Mouse (Mus musculus) heart, embryonic 15.5 days (tissue): ENCODE results near the gene Phgr1. TPM values are rescaled to one million over a fixed set of nuclear protein-coding genes. Genes with fewer than 3 reads are reported as not detected.

Source experiments
- ATAC-seq: fragments of 200-750 bp; cut with Nextera tagmentation; replicated peaks from 2 replicates; pipeline ENCODE4 v1.8.0; 2017; ENCODE audit warnings: low read depth, moderate TSS enrichment; ENCODE audit not compliant: insufficient number of reproducible peaks, insufficient read depth, low FRiP score
- H3K27ac ChIP-seq: fragments of 300-500 bp; sonication (generic); 2 replicates; pipeline ENCODE4 v1.5.1; 2015; ENCODE audit warnings: mild to moderate bottlenecking, inconsistent platforms
- H3K27me3 ChIP-seq: fragments of 300-500 bp; sonication (generic); 2 replicates; pipeline ENCODE4 v1.6.1; 2015; ENCODE audit warnings: inconsistent platforms
- H3K36me3 ChIP-seq: fragments of 300-500 bp; sonication (generic); 2 replicates; pipeline ENCODE4 v1.6.1; 2015; ENCODE audit warnings: mild to moderate bottlenecking, inconsistent platforms
- H3K4me1 ChIP-seq: fragments of 300-500 bp; sonication (generic); replicated peaks from 2 replicates; pipeline ENCODE4 v1.6.1; 2015; ENCODE audit warnings: inconsistent platforms
- H3K4me2 ChIP-seq: fragments of 300-500 bp; sonication (generic); 2 replicates; pipeline ENCODE4 v1.6.1; 2015; ENCODE audit warnings: inconsistent platforms, mild to moderate bottlenecking, moderate library complexity
- H3K4me3 ChIP-seq: fragments of 300-500 bp; sonication (generic); 2 replicates; pipeline ENCODE4 v1.5.1; 2015; ENCODE audit warnings: mild to moderate bottlenecking, inconsistent platforms
- H3K9ac ChIP-seq: fragments of 300-500 bp; sonication (generic); 2 replicates; pipeline ENCODE4 v1.6.1; 2015; ENCODE audit warnings: mild to moderate bottlenecking, inconsistent platforms
- H3K9me3 ChIP-seq: fragments of 300-500 bp; sonication (generic); replicated peaks from 2 replicates; pipeline ENCODE4 v1.6.1; 2016; ENCODE audit warnings: inconsistent platforms
- WGBS: fragments of 180-500 bp; shearing (Covaris S2); methylation state at CpG from one replicate; pipeline ENCODE4 v1.1.7; 2015; ENCODE audit warnings: mixed read lengths; 5-methylcytosine and 5-hydroxymethylcytosine counted together
- polyA plus RNA-seq: library from polyadenylated mRNA; unstranded; fragments of >200 nt; fragmentation: Nextera tagmentation; extraction: Ambion mirVana; gene quantifications from 2 replicates; pipeline ENCODE4 v1.2.1, GENCODE M21; 2015

Gene Phgr1
- polyA plus RNA-seq, 1 experiment from 2014 or later: not detected

DNA sequence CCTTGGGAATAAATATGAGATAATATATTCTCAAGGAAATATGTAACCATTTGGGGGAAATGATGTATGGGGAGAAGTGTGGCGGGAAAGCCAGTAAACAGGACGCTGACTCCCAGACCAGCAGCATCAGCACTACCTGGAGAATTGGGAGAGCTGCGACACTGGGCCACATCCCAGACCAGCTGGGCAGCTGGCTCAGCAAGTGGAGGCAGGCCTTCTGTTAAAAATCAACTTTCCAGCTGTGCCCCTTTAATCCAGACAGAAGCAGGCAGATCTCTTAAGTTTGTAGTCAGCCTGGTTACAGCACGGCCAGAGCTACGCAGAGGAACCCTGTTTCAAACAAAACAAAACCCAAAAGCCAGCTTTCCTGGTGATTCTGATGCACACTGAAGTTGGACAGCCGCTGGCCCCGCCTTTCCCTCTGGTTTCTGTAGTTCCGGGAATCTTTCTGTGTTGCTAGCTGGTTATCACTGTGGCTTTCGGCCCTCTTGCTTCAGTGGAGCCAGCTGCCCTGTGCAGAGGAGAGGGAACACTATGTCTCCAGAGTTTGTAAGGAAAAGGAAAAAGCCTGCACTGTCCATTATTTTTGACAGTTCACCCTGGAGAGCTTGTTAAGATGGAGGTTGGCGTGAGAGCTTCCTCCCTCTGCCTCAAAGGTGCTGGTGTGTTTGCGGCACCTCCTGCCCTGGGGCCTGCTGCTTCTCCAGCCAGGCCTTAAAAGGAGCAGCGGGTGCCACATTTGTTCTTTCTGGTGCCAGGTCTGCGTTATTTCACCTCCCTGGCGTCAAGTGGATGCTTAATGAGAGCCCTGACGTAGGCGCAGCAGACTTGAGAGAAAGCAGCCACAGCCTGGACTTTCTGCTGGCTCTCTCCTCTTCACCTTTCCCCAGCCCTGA lies 20.4 kb upstream of the Phgr1 start:
- peaks cover 63% of the 10 kb centered on the region for H3K4me1 ChIP-seq
- H3K27ac ChIP-seq: peak overlapping the region; percentile 93
- H3K4me3 ChIP-seq: no peak overlapping the region
- peak overlapping the region; percentile 19 for H3K4me2 ChIP-seq
- H3K9me3 ChIP-seq: no peaks in the 10 kb centered on the region
- 45% methylated on average over 16 of the region's 16 CpGs for WGBS
- peak overlapping the region; percentile 32; the same call in 1 of the 2 replicates for H3K9ac ChIP-seq
- H3K27me3 ChIP-seq: no peaks in the 10 kb centered on the region
- peak; percentile 34; the same call in 1 of the 2 replicates for ATAC-seq
- 0 out of 2 replicates have a peak, but pooled peaks cover 7% of the 10 kb centered on the region for H3K36me3 ChIP-seq

GRCm38 (mm10) chr2:118752792-118753108 lies 19.8 kb upstream of the Phgr1 start:
- Histone ChIP-seq H3K27ac (peak overlapping the region; percentile 93), H3K36me3 (0 out of 2 replicates have a peak, but pooled peaks cover 13% of the 10 kb centered on the region), H3K4me3 (no peak overlapping the region), H3K27me3 (0 out of 2 replicates have a peak, but pooled peaks cover 1% of the 10 kb centered on the region), H3K4me2 (no peak overlapping the region), H3K9me3 (no peaks in the 10 kb centered on the region), H3K9ac (0 out of 2 replicates have a peak overlapping the region, but pooled peaks have one; percentile 32), H3K4me1 (peaks cover 57% of the 10 kb centered on the region)
- 0 out of 2 replicates have a peak, but pooled peaks have one; percentile 20 for ATAC-seq
- WGBS: 52% methylated on average over 4 of the region's 4 CpGs

DNA sequence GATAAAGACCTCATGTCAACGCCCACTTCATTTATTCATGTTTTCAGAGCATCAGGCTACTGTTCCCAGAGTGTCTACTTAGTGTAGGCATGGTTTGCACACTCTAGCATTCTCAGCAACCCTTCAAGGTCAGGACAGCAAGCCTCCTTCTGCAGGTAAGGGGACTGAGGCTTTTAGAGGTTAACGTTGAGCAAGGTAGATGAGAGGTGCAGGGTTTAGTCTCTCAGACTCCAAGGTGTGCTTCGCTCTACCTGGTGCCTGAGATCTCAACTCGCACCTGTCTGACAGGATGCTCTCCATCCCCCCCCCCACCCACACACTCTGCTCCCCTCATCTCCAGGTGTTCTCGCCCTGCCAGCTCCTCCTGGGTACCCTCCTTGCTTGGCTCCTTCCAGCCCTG lies 18.4 kb upstream of the Phgr1 start:
- no peak for ATAC-seq
- Histone ChIP-seq H3K36me3 (0 out of 2 replicates have a peak, but pooled peaks cover 16% of the 10 kb centered on the region), H3K4me3 (no peak overlapping the region), H3K9me3 (no peaks in the 10 kb centered on the region), H3K4me2 (no peak overlapping the region), H3K27ac (no peak overlapping the region), H3K27me3 (0 out of 2 replicates have a peak, but pooled peaks cover 6% of the 10 kb centered on the region), H3K4me1 (peaks cover 44% of the 10 kb centered on the region), H3K9ac (no peak overlapping the region)
- WGBS: 86% methylated on average over 5 of the region's 5 CpGs

GRCm38 (mm10) chr2:118755407-118755806 lies 17.2 kb upstream of the Phgr1 start:
- Histone ChIP-seq H3K9me3 (no peaks in the 10 kb centered on the region), H3K27me3 (0 out of 2 replicates have a peak, but pooled peaks cover 6% of the 10 kb centered on the region), H3K4me2 (no peak overlapping the region), H3K36me3 (0 out of 2 replicates have a peak, but pooled peaks cover 11% of the 10 kb centered on the region), H3K27ac (no peak overlapping the region), H3K9ac (no peak overlapping the region), H3K4me3 (no peak overlapping the region), H3K4me1 (peaks cover 42% of the 10 kb centered on the region)
- no peak for ATAC-seq
- WGBS: 77% methylated on average over 6 of the region's 6 CpGs

GRCm38 (mm10) chr2:118756103-118756502 lies 16.5 kb upstream of the Phgr1 start:
- ATAC-seq: no peak
- Histone ChIP-seq H3K4me1 (peaks cover 44% of the 10 kb centered on the region), H3K4me3 (no peak overlapping the region), H3K4me2 (no peak overlapping the region), H3K27ac (no peak overlapping the region), H3K9me3 (no peaks in the 10 kb centered on the region), H3K9ac (no peak overlapping the region), H3K27me3 (0 out of 2 replicates have a peak, but pooled peaks cover 6% of the 10 kb centered on the region), H3K36me3 (0 out of 2 replicates have a peak, but pooled peaks cover 11% of the 10 kb centered on the region)
- WGBS: 67% methylated on average over 4 of the region's 4 CpGs

DNA sequence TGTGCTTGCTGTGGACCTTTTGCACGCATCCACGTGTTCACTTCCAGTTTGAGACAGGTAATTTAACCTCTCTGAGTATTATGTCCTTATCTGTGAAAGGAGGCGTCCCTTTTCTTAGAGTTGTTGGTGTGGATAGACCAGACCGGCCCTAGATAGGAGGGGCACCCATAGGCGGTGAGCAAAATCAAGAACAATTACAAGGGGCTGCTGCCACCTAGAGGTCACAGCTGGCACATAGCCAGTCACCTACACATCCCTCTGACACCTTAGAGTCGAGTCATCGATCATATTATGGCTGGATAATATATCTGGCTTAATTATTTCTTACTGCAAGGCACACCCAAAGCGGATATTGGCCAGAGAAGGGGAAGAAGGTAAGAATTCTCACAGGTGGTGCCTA lies 12.7 kb upstream of the Phgr1 start:
- H3K4me1 ChIP-seq: peaks cover 54% of the 10 kb centered on the region
- no peak overlapping the region for H3K4me2 ChIP-seq
- no peaks in the 10 kb centered on the region for H3K9me3 ChIP-seq
- 0 out of 2 replicates have a peak, but pooled peaks cover 6% of the 10 kb centered on the region for H3K27me3 ChIP-seq
- ATAC-seq: no peak
- H3K9ac ChIP-seq: no peak overlapping the region
- no peak overlapping the region for H3K27ac ChIP-seq
- 12% methylated on average over 8 of the region's 8 CpGs for WGBS
- H3K36me3 ChIP-seq: 0 out of 2 replicates have a peak, but pooled peaks cover 11% of the 10 kb centered on the region
- H3K4me3 ChIP-seq: no peak overlapping the region

GRCm38 (mm10) chr2:118760311-118761025 lies 12.1 kb upstream of the Phgr1 start:
- Histone ChIP-seq H3K27ac (peak overlapping the region; percentile 96), H3K4me3 (no peak overlapping the region), H3K4me2 (no peak overlapping the region), H3K9me3 (no peaks in the 10 kb centered on the region), H3K27me3 (0 out of 2 replicates have a peak, but pooled peaks cover 6% of the 10 kb centered on the region), H3K4me1 (peaks cover 54% of the 10 kb centered on the region), H3K36me3 (0 out of 2 replicates have a peak, but pooled peaks cover 11% of the 10 kb centered on the region), H3K9ac (peak overlapping the region; percentile 18; the same call in 1 of the 2 replicates)
- WGBS: 83% methylated on average over 11 of the region's 11 CpGs
- no peak for ATAC-seq

DNA sequence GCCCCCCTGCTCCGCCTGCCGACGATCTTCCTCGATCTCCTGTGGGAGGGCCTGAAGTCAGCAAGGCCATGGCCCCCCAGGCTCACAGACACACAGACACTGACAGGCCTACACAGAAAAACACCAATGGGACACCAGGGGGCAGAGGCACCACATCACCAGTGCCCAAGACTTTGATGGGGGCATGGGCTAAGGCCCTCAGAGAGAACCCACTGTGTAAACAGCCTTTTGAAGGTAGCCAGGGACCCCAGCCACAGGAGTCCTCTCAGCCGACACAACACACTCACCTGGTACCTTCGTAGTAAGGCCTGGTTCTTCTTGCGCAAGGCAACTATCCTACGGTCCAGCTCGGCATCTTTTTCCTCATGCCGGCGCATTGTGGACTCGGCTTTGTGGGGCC lies 11.2 kb upstream of the Phgr1 start:
- Histone ChIP-seq H3K36me3 (0 out of 2 replicates have a peak, but pooled peaks cover 11% of the 10 kb centered on the region), H3K27ac (peak overlapping the region; percentile 96), H3K27me3 (0 out of 2 replicates have a peak, but pooled peaks cover 6% of the 10 kb centered on the region), H3K4me1 (peaks cover 51% of the 10 kb centered on the region), H3K9ac (0 out of 2 replicates have a peak overlapping the region, but pooled peaks have one; percentile 18), H3K4me2 (peak overlapping the region; percentile 61), H3K9me3 (no peaks in the 10 kb centered on the region), H3K4me3 (peak overlapping the region; percentile 35)
- no peak for ATAC-seq
- 68% methylated on average over 12 of the region's 12 CpGs for WGBS

GRCm38 (mm10) chr2:118761906-118762783 lies 10.4 kb upstream of the Phgr1 start, which contains the start of gene Ccdc9b:
Gene Ccdc9b, minus strand, starts transcription at chr2:118762661.
- Histone ChIP-seq H3K27me3 (0 out of 2 replicates have a peak, but pooled peaks cover 6% of the 10 kb centered on the region), H3K4me1 (peaks cover 54% of the 10 kb centered on the region), H3K27ac (peak within 1 kb of the TSS; percentile 96), H3K4me2 (peak within 1 kb of the TSS; percentile 61), H3K9ac (peak within 1 kb of the TSS; percentile 48), H3K4me3 (peak within 1 kb of the TSS; percentile 35), H3K9me3 (no peaks in the 10 kb centered on the region), H3K36me3 (0 out of 2 replicates have a peak, but pooled peaks cover 10% of the 10 kb centered on the region)
- ATAC-seq: peak; percentile 76
- 3% methylated on average over 29 of the region's 29 CpGs for WGBS

- Histone ChIP-seq H3K4me1 (peaks cover 54% of the 10 kb centered on the region), H3K4me2 (peak overlapping the region; percentile 61), H3K27me3 (0 out of 2 replicates have a peak, but pooled peaks cover 8% of the 10 kb centered on the region), H3K9me3 (no peaks in the 10 kb centered on the region), H3K4me3 (peak overlapping the region; percentile 35; the same call in 1 of the 2 replicates), H3K9ac (peak overlapping the region; percentile 48; the same call in 1 of the 2 replicates), H3K36me3 (0 out of 2 replicates have a peak, but pooled peaks cover 5% of the 10 kb centered on the region), H3K27ac (peak overlapping the region; percentile 96)
- WGBS: 7% methylated on average over 10 of the region's 10 CpGs
- ATAC-seq: 0 out of 2 replicates have a peak, but pooled peaks have one; percentile 1
These were observed 9.8 kb upstream of the Phgr1 start for GRCm38 (mm10) chr2:118762784-118763148.
